Mouse (Mus musculus): ENCODE measurements at regions not wholly inside any gene's neighbourhood (a gene's known extent, or its start where the extent isn't known, plus 50 kb on each side); places are given as distances from the start of the nearest gene placed in this dataset.

DNA sequence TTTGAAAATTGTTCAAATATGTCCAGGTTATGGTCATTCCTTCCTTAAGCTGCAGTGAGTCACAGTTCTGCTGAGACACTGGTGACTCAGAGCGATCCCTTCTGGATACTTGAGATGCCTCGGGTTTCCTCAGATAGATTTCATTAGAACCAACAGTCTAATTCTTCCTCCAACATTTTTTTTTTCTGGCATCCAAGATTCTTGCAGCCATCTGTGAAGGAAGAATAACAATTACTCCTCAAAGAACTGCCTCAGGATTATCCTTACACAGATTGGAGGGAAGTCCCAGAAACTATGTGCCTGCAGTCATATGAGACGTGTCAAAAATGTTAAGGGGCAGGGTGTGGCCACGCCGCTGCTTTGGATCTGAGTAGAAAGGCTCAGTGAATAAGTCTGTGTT, 69.6 kb upstream of the Cav2 start:
- 67% methylated on average over 5 of the region's 5 CpGs for WGBS
- ATAC-seq (ENCODE audit: low FRiP score) (no peak), DNase-seq (ENCODE audit: low spot score) (no peak)
- no peak overlapping the region for H3K4me2 ChIP-seq (replicated peaks; ENCODE audit: low read depth, low read length)
- H3K4me3 ChIP-seq (ENCODE audit: low read depth, low read length) = no peak overlapping the region
- H3K9ac ChIP-seq (ENCODE audit: low read depth, low read length) = no peak overlapping the region
- H3K4me1 ChIP-seq (replicated peaks; ENCODE audit: control insufficient read depth, insufficient read depth, low read length) = no peaks in the 10 kb centered on the region
- H3K36me3 ChIP-seq (ENCODE audit: control insufficient read depth, insufficient read depth, low read length) = no peaks in the 10 kb centered on the region
- H3K27me3 ChIP-seq (ENCODE audit: control insufficient read depth, insufficient read depth, low read length) = no peaks in the 10 kb centered on the region
- H3K27ac ChIP-seq (ENCODE audit: low read depth, low read length) = no peak overlapping the region
- H3K9me3 ChIP-seq (ENCODE audit: control insufficient read depth, low read length) = no peaks in the 10 kb centered on the region

DNA sequence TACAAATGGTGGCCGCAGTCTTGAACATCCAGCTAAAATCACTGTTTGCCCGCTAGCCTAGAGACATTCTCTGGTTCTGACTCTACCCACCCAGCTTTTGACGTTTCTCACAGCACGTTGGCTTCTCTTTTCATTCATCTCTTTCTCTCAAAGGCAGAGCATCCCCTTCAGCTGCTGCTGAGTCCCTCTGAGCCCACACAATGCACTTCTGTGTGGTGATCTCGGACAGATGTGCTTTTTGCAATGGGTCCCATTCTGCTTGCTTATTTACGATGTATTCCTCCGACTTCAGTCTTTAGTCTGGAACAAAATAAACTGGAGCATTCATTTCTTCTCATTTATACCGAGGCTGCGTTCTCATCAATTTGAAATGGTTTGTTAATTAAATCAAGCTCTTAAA, 66.2 kb upstream of the Cav2 start:
- H3K27ac ChIP-seq (ENCODE audit: low read depth, low read length) = no peak overlapping the region
- H3K4me1 ChIP-seq (replicated peaks; ENCODE audit: control insufficient read depth, insufficient read depth, low read length) = no peaks in the 10 kb centered on the region
- no peaks in the 10 kb centered on the region for H3K27me3 ChIP-seq (ENCODE audit: control insufficient read depth, insufficient read depth, low read length)
- H3K4me2 ChIP-seq (replicated peaks; ENCODE audit: low read depth, low read length) = no peak overlapping the region
- H3K4me3 ChIP-seq (ENCODE audit: low read depth, low read length) = no peak overlapping the region
- ATAC-seq (ENCODE audit: low FRiP score) (no peak), DNase-seq (ENCODE audit: low spot score) (no peak)
- H3K9me3 ChIP-seq (ENCODE audit: control insufficient read depth, low read length) = no peaks in the 10 kb centered on the region
- 53% methylated on average over 9 of the region's 9 CpGs for WGBS
- H3K36me3 ChIP-seq (ENCODE audit: control insufficient read depth, insufficient read depth, low read length) = no peaks in the 10 kb centered on the region
- no peak overlapping the region for H3K9ac ChIP-seq (ENCODE audit: low read depth, low read length)

DNA sequence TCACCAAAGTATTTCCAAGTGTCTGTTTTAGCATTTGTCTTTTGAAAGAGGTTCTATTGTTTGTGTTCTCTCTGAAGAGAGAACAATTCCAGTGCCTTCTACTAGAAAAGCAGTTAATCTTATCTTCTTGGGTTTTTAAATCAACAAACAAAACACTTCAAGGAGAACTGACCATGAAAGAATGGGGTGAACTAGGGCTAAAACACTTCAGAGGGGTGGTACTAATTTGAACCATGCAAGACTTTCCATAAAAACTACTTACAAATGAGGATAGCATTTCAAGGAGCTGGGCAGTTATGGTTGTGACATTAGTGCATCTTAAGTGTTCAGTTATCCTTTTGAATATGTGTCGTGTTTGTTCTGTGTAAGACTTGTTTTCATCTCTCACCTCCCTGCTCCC, 64.5 kb upstream of the Cav2 start:
- DNase-seq (ENCODE audit: low spot score) (no peak), ATAC-seq (ENCODE audit: low FRiP score) (no peak)
- H3K4me1 ChIP-seq (replicated peaks; ENCODE audit: control insufficient read depth, insufficient read depth, low read length) = no peaks in the 10 kb centered on the region
- H3K36me3 ChIP-seq (ENCODE audit: control insufficient read depth, insufficient read depth, low read length) = no peaks in the 10 kb centered on the region
- H3K4me3 ChIP-seq (ENCODE audit: low read depth, low read length) = no peak overlapping the region
- H3K4me2 ChIP-seq (replicated peaks; ENCODE audit: low read depth, low read length) = no peak overlapping the region
- H3K9me3 ChIP-seq (ENCODE audit: control insufficient read depth, low read length) = no peaks in the 10 kb centered on the region
- H3K9ac ChIP-seq (ENCODE audit: low read depth, low read length) = no peak overlapping the region
- 88% methylated on average over 1 of the region's 1 CpGs for WGBS
- H3K27me3 ChIP-seq (ENCODE audit: control insufficient read depth, insufficient read depth, low read length) = no peaks in the 10 kb centered on the region
- H3K27ac ChIP-seq (ENCODE audit: low read depth, low read length) = no peak overlapping the region

- Histone ChIP-seq H3K4me2 (replicated peaks; ENCODE audit: low read depth, low read length) (no peak overlapping the region), H3K9ac (ENCODE audit: low read depth, low read length) (no peak overlapping the region), H3K27me3 (ENCODE audit: control insufficient read depth, insufficient read depth, low read length) (no peaks in the 10 kb centered on the region), H3K4me3 (ENCODE audit: low read depth, low read length) (no peak overlapping the region), H3K27ac (ENCODE audit: low read depth, low read length) (no peak overlapping the region), H3K36me3 (ENCODE audit: control insufficient read depth, insufficient read depth, low read length) (no peaks in the 10 kb centered on the region), H3K9me3 (ENCODE audit: control insufficient read depth, low read length) (no peaks in the 10 kb centered on the region), H3K4me1 (replicated peaks; ENCODE audit: control insufficient read depth, insufficient read depth, low read length) (no peaks in the 10 kb centered on the region)
- ATAC-seq (ENCODE audit: low FRiP score) (no peak), DNase-seq (ENCODE audit: low spot score) (no peak)
- 85% methylated on average over 2 of the region's 2 CpGs for WGBS
Observed at GRCm38 (mm10) chr6:17223744-17224143, 57.2 kb upstream of the Cav2 start.

DNA sequence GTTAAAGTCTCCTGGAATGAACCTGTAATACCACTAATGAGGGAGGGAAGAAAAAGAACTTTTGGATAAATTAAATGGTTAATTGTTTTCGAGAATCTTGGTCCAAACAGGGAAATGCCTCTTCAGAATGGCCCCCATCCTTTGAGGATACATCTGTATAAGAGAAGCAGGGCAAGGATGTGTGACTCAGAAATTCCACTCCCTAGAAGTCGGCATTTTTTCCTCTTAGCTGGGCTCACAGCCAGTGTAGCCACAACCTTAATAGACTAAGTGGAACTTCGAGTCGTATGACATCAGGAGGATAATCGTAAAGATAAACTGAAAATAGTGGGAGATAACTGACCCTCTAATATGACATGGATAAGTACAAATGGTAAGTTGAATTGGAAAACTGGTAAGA, 56.1 kb upstream of the Cav2 start:
- no peak overlapping the region for H3K9ac ChIP-seq (ENCODE audit: low read depth, low read length)
- H3K4me3 ChIP-seq (ENCODE audit: low read depth, low read length) = no peak overlapping the region
- H3K27ac ChIP-seq (ENCODE audit: low read depth, low read length) = no peak overlapping the region
- WGBS = 89% methylated on average over 5 of the region's 5 CpGs
- no peaks in the 10 kb centered on the region for H3K4me1 ChIP-seq (replicated peaks; ENCODE audit: control insufficient read depth, insufficient read depth, low read length)
- no peaks in the 10 kb centered on the region for H3K36me3 ChIP-seq (ENCODE audit: control insufficient read depth, insufficient read depth, low read length)
- H3K4me2 ChIP-seq (replicated peaks; ENCODE audit: low read depth, low read length) = no peak overlapping the region
- ATAC-seq (ENCODE audit: low FRiP score) = no peak
- no peaks in the 10 kb centered on the region for H3K27me3 ChIP-seq (ENCODE audit: control insufficient read depth, insufficient read depth, low read length)
- DNase-seq (ENCODE audit: low spot score) = no peak
- H3K9me3 ChIP-seq (ENCODE audit: control insufficient read depth, low read length) = no peaks in the 10 kb centered on the region

DNA sequence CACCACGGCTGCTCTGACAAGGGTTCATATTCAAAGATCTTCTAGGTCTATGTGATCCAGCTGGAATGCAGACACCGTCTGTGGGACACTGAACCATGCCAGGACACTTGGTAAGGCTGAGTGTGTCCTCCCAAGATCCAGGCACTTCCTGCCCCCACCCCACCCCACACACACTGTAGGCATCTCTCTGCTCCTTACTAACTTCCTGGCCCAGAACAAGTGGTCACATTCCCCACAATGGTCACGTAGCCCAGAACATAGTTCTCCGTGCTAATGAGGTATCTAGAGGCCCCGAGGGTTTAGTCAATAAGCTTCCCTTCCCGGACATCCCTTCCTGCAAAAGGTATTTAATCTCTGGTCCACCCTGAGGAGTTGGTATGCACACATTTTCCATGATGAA, 54.5 kb upstream of the Cav2 start:
- Histone ChIP-seq H3K4me2 (replicated peaks; ENCODE audit: low read depth, low read length) (no peak overlapping the region), H3K36me3 (ENCODE audit: control insufficient read depth, insufficient read depth, low read length) (no peaks in the 10 kb centered on the region), H3K27me3 (ENCODE audit: control insufficient read depth, insufficient read depth, low read length) (no peaks in the 10 kb centered on the region), H3K9me3 (ENCODE audit: control insufficient read depth, low read length) (no peaks in the 10 kb centered on the region), H3K27ac (ENCODE audit: low read depth, low read length) (no peak overlapping the region), H3K9ac (ENCODE audit: low read depth, low read length) (no peak overlapping the region), H3K4me3 (ENCODE audit: low read depth, low read length) (no peak overlapping the region), H3K4me1 (replicated peaks; ENCODE audit: control insufficient read depth, insufficient read depth, low read length) (no peaks in the 10 kb centered on the region)
- ATAC-seq (ENCODE audit: low FRiP score) = no peak
- 88% methylated on average over 6 of the region's 6 CpGs for WGBS
- no peak for DNase-seq (ENCODE audit: low spot score)
